Mouse (Mus musculus) heart, adult 8-10 months (tissue): ENCODE data around the gene Glyr1. TPM values are rescaled to one million over a fixed set of nuclear protein-coding genes. Genes with fewer than 3 reads are reported as not detected.

Source experiments
- DNase-seq: peaks from one replicate; pipeline ENCODE4 v3.0.0; 2022; ENCODE audit warnings: low spot score
- total RNA-seq, 4 experiments: library from RNA; stranded (reverse); gene quantifications; 2 replicates each; pipeline ENCODE4 v1.2.4; 2022

The Glyr1 gene
- total RNA-seq = 10 to 100 TPM; 42.2 to 45.5 (median 45.0) TPM

- DNase-seq = peak; percentile 98
These were observed at the start of gene Glyr1, which contains the start of gene Ubn1 for GRCm38 (mm10) chr16:5049774-5050234. Gene Glyr1, minus strand, starts transcription at chr16:5049863. Gene Ubn1, plus strand, starts transcription at chr16:5050057.

- no peak for DNase-seq
These were observed 46.8 kb upstream of the Glyr1 start for GRCm38 (mm10) chr16:5096504-5096903.

- no peak for DNase-seq
These were observed 43.6 kb upstream of the Glyr1 start for GRCm38 (mm10) chr16:5093285-5093684.

GRCm38 (mm10) chr16:5089021-5089420, 39.4 kb upstream of the Glyr1 start:
- no peak for DNase-seq

GRCm38 (mm10) chr16:5086179-5086578, 36.5 kb upstream of the Glyr1 start:
- DNase-seq = no peak

- DNase-seq = no peak
These were observed 35.5 kb upstream of the Glyr1 start for GRCm38 (mm10) chr16:5085196-5085595.

- DNase-seq = no peak
These were observed 24.7 kb upstream of the Glyr1 start for GRCm38 (mm10) chr16:5074341-5074740.

GRCm38 (mm10) chr16:5071974-5072373, 22.3 kb upstream of the Glyr1 start:
- DNase-seq = no peak

GRCm38 (mm10) chr16:5070321-5070720, 20.7 kb upstream of the Glyr1 start:
- DNase-seq = peak; percentile 24

GRCm38 (mm10) chr16:5063472-5063871, 13.8 kb upstream of the Glyr1 start:
- no peak for DNase-seq

GRCm38 (mm10) chr16:5058114-5058513, 8.5 kb upstream of the Glyr1 start:
- DNase-seq = no peak

- peak; percentile 76 for DNase-seq
These were observed 818 bp upstream of the Glyr1 start for GRCm38 (mm10) chr16:5050251-5051110.

GRCm38 (mm10) chr16:5049182-5049773, 385 bp downstream of the Glyr1 start:
- no peak for DNase-seq

GRCm38 (mm10) chr16:5045322-5045721, 4.3 kb downstream of the Glyr1 start:
- DNase-seq = no peak

GRCm38 (mm10) chr16:5036649-5037234, 12.9 kb downstream of the Glyr1 start:
- peak; percentile 42 for DNase-seq

GRCm38 (mm10) chr16:5035591-5035990, 14.1 kb downstream of the Glyr1 start:
- DNase-seq = no peak

GRCm38 (mm10) chr16:5029847-5030246, 19.8 kb downstream of the Glyr1 start:
- no peak for DNase-seq

GRCm38 (mm10) chr16:5024021-5024420, 25.6 kb downstream of the Glyr1 start:
- no peak for DNase-seq

- DNase-seq = no peak
These were observed 35.1 kb downstream of the Glyr1 start for GRCm38 (mm10) chr16:5014578-5014977.

- peak; percentile 97 for DNase-seq
These were observed 36.4 kb downstream of the Glyr1 start, which contains the start of gene Rogdi for GRCm38 (mm10) chr16:5013054-5013838. Gene Rogdi, minus strand, starts transcription at chr16:5013553.
